Mouse (Mus musculus): ENCODE results near the gene Cpne5.
"Not testable (repeated sequence)": the region's sequence is repeated elsewhere in the genome, so short reads cannot be mapped to it uniquely, and the experiment has no call there.

The Cpne5 gene

GRCm38 (mm10) chr17:29237772-29238420 lies at the start of gene Cpne5:
Cpne5 (minus strand) TSS chr17:29238167.
- no peak for DNase-seq (ENCODE audit: low read depth in 2 of 2, low spot score in 2 of 2)

- no peak for DNase-seq (ENCODE audit: low read depth in 2 of 2, low spot score in 2 of 2)
Observed at GRCm38 (mm10) chr17:29282216-29282952, 44.4 kb upstream of the Cpne5 start.

- DNase-seq (ENCODE audit: low read depth in 2 of 2, low spot score in 2 of 2) = no peak
Observed at GRCm38 (mm10) chr17:29281541-29281940, 43.6 kb upstream of the Cpne5 start.

GRCm38 (mm10) chr17:29280422-29280821 lies 42.5 kb upstream of the Cpne5 start:
- peak; percentile 83 to 90 for DNase-seq (ENCODE audit: low read depth in 2 of 2, low spot score in 2 of 2)

- no peak for DNase-seq (ENCODE audit: low read depth in 2 of 2, low spot score in 2 of 2)
Observed at GRCm38 (mm10) chr17:29273889-29274288, 35.9 kb upstream of the Cpne5 start.

GRCm38 (mm10) chr17:29273156-29273555 lies 35.2 kb upstream of the Cpne5 start:
- no peak for DNase-seq (ENCODE audit: low read depth in 2 of 2, low spot score in 2 of 2)

- no peak for DNase-seq (ENCODE audit: low read depth in 2 of 2, low spot score in 2 of 2)
Observed at GRCm38 (mm10) chr17:29270148-29270698, 32.3 kb upstream of the Cpne5 start.

- DNase-seq (ENCODE audit: low read depth in 2 of 2, low spot score in 2 of 2) = no peak
Observed at GRCm38 (mm10) chr17:29269349-29269706, 31.4 kb upstream of the Cpne5 start.

- DNase-seq (ENCODE audit: low read depth in 2 of 2, low spot score in 2 of 2) = peak; percentile 90 to 92
Observed at GRCm38 (mm10) chr17:29268682-29269348, 30.8 kb upstream of the Cpne5 start, which contains the start of gene BC004004. BC004004 (plus strand) TSS chr17:29268788.

GRCm38 (mm10) chr17:29267931-29268681 lies 30.1 kb upstream of the Cpne5 start:
- DNase-seq (ENCODE audit: low read depth in 2 of 2, low spot score in 2 of 2) = no peak

GRCm38 (mm10) chr17:29267040-29267439 lies 29.1 kb upstream of the Cpne5 start:
- DNase-seq (ENCODE audit: low read depth in 2 of 2, low spot score in 2 of 2) = not testable (repeated sequence)

GRCm38 (mm10) chr17:29264760-29265159 lies 26.8 kb upstream of the Cpne5 start:
- no peak for DNase-seq (ENCODE audit: low read depth in 2 of 2, low spot score in 2 of 2)

- DNase-seq (ENCODE audit: low read depth in 2 of 2, low spot score in 2 of 2) = peak; percentile 70 to 83
Observed at GRCm38 (mm10) chr17:29263840-29264633, 26.1 kb upstream of the Cpne5 start, which contains the start of gene Ppil1. Ppil1 (minus strand) TSS chr17:29264186.

GRCm38 (mm10) chr17:29263417-29263816 lies 25.4 kb upstream of the Cpne5 start:
- DNase-seq (ENCODE audit: low read depth in 2 of 2, low spot score in 2 of 2) = no peak

GRCm38 (mm10) chr17:29262259-29262649 lies 24.3 kb upstream of the Cpne5 start:
- no peak for DNase-seq (ENCODE audit: low read depth in 2 of 2, low spot score in 2 of 2)

GRCm38 (mm10) chr17:29261603-29262258 lies 23.8 kb upstream of the Cpne5 start:
- DNase-seq (ENCODE audit: low read depth in 2 of 2, low spot score in 2 of 2) = no peak

- no peak for DNase-seq (ENCODE audit: low read depth in 2 of 2, low spot score in 2 of 2)
Observed at GRCm38 (mm10) chr17:29260501-29260900, 22.5 kb upstream of the Cpne5 start.

- peak; percentile 72 to 75 for DNase-seq (ENCODE audit: low read depth in 2 of 2, low spot score in 2 of 2)
Observed at GRCm38 (mm10) chr17:29259489-29259888, 21.5 kb upstream of the Cpne5 start.

GRCm38 (mm10) chr17:29258921-29259320 lies 21.0 kb upstream of the Cpne5 start:
- DNase-seq (ENCODE audit: low read depth in 2 of 2, low spot score in 2 of 2) = no peak

All from CD8-positive naive resting alpha-beta T cell, adult 2 months (primary cell).